Mouse (Mus musculus): ENCODE results near the gene Ankrd54.
"Not testable (repeated sequence)": the region's sequence is repeated elsewhere in the genome, so short reads cannot be mapped to it uniquely, and the experiment has no call there.

Ankrd54 gene

GRCm38 (mm10) chr15:79040501-79041416 is 21.9 kb downstream of the Ankrd54 start:
- DNase-seq = no peak

- peak; percentile 51 for DNase-seq
These were observed 23.8 kb downstream of the Ankrd54 start for GRCm38 (mm10) chr15:79038853-79039252.

DNA sequence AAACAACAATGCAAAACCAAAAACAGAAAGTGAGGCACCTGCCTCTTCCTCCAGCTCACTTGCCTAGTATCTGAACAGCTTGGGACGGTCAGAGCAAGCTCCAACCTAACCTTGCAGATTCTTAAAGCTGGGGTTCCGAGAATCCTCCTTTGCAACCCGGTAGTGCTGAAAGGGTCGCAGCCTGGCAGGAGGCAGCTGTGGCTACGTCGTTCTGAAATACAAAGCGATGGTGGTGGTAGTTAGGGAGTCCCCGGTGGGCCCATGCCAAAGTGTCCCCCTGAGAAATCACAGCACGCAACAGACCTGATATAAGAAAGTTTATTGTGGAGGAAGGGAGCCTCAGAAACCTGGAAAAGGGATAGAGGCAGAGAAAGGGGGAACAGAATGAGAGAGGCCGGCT is 24.4 kb downstream of the Ankrd54 start:
- DNase-seq = no peak

- DNase-seq = peak; percentile 76
These were observed 24.8 kb downstream of the Ankrd54 start for GRCm38 (mm10) chr15:79037913-79038328.

GRCm38 (mm10) chr15:79031908-79032307 is 30.8 kb downstream of the Ankrd54 start:
- DNase-seq = not testable (repeated sequence)

DNA sequence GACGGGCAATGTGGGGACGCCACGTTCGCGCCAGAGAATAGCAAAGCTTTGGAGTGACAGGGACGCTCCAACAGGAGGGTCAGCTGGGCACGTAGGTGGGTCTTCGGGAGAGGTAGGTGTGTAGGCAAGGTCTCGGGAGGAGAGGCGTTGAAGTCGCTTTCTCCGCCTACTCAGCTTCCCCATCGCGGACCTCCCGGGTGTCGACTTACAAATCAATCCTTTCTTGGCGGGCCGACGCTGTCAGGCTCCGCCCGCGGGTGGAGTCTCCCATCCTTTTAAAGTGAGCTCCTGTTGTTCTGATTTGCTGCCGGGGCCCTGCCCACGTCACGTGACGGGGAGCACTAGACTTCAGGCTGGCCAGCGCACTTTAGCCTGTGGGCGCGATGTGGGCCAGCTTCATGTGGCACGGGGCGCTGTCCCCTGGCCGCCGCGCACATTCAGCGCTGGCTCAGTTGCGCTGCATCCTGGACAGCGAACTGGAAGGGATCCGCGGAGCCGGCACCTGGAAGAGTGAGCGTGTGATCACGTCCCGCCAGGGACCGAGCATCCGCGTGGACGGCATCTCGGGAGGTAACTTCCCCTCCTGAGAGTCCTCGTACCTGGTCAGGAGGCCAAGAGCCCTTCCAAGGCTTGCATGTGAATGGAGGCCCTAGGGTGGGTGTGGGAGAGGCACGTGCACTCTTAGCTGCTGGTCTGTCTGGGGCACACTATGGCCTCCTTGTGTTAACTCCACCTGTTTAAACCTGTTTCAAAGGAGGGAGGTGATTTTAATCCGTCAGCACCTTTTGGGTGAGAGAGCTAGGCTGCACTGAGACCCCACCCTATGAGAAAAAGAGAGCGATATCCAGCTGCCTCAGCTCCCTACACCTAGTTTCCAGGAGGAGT is 31.9 kb downstream of the Ankrd54 start:
- peak; percentile 75 for DNase-seq

DNA sequence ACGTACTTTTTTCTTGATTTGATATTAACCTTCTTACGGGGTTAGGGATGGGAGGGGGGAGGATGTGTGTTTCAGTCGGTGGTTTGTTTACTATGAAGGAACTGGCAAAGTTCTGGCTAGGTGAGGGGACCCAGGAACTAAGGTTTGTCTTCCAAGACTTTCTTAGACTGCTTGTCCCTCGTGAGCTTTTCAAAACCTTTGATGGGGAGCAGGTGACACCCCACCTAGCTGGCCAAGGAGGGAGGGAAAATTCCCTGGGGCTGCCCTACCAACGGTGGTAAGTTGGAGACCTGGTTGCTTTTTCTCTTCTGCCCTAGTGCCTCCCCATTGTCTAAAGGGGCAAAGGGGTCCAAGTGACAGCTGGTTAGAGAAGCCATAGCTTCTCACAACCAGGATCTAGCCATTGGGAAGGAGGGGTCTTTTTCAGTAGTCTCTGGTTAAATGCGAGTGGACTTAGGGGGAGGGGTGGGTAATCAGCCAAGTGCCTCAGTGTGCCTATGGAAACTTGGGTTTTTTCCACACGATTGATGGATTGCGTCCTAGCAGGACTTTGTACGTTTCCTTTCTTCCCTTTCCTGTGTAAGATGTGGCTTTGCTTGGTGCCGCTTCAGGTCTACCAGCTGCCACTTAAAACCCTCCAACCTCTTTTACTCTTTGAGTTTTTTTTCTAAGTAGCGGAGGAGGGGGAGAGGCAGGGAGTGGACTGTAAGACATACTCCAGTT is 33.0 kb downstream of the Ankrd54 start:
- DNase-seq = no peak

DNA sequence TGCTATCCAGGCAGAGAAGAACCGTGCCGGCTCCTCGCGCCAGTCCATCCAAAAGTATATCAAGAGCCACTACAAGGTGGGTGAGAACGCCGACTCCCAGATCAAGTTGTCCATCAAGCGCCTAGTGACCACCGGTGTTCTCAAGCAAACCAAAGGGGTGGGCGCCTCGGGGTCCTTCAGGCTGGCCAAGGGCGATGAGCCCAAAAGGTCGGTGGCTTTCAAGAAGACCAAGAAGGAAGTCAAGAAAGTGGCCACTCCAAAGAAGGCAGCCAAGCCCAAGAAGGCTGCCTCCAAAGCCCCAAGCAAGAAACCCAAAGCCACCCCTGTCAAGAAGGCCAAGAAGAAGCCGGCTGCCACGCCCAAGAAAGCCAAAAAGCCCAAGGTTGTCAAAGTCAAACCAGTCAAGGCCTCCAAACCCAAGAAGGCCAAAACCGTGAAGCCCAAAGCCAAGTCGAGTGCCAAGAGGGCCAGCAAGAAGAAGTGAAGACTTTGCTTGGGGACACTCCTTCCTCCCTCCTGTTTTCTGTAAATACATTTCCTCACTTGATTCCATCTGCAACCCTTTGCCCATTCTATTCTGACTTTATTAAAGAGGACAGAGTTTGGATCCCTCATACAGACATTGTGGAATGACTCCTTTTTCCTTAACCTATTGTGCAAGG is 33.7 kb downstream of the Ankrd54 start:
- no peak for DNase-seq

DNA sequence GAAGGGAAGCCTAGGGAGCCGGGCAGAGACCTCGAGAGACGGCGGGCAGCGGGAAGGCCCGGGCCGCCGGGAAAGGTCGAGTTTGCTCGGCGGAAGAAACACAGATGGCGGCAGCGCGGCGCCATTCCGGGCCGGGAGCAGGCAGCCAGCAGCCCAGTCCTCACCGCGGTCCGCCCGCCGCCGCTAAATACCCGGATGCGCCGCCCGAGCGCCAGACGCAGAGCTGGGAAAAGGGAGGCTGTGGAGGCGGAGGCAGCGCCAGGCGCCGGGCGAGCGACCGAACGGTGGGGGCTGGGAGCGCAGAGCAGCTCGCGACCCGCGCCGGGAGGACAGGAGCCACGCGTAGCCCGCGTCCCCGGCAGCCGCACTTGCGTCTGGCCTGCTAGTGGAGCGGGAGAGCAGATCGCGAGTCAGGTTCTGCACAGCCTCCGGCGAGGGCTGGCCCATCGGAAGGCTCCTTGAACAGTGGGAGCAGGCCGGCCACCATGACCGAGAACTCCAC is 34.4 kb downstream of the Ankrd54 start, which contains the start of gene H1f0:
H1f0 (plus strand) TSS at position 214 of the 502 bp plus-strand sequence.
- peak; percentile 95 for DNase-seq

GRCm38 (mm10) chr15:79027291-79028205 is 35.1 kb downstream of the Ankrd54 start:
- no peak for DNase-seq

DNA sequence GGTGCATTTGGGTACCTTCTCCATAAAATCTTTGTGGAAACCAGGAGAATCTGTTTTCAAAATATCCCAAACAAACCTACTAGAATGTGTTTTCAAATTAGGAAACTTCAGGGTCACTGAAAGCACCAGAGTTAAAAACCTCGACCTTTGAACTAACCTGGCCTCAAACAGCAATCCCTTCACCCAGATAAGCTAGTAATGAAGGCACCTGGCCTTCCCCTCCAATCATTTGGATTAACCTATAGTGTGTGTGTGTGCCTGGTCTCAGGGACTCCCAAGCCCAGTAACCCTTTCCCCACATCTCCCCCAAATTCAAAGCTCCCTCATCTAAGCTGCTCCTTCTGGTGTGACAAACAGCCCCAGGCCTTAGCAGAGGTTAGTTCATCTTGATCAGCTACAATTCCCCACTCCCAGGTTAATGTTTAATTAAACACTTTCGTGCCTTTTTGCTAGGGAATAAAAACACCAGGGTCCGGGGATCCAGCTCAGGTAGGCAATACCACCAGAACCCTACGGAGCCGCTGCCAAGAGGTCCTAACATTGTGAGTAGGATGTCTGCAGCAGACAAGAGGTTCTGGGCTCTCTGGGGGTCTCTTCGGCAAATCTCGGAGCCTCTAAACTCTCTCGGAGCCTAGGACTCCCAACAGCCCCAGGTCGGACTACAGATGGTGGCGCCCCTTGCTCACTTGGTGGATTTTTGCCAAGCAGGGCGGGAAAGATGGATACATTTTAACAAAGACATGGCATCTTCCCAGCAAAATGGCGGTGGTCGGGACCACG is 36.0 kb downstream of the Ankrd54 start:
- DNase-seq = no peak

DNA sequence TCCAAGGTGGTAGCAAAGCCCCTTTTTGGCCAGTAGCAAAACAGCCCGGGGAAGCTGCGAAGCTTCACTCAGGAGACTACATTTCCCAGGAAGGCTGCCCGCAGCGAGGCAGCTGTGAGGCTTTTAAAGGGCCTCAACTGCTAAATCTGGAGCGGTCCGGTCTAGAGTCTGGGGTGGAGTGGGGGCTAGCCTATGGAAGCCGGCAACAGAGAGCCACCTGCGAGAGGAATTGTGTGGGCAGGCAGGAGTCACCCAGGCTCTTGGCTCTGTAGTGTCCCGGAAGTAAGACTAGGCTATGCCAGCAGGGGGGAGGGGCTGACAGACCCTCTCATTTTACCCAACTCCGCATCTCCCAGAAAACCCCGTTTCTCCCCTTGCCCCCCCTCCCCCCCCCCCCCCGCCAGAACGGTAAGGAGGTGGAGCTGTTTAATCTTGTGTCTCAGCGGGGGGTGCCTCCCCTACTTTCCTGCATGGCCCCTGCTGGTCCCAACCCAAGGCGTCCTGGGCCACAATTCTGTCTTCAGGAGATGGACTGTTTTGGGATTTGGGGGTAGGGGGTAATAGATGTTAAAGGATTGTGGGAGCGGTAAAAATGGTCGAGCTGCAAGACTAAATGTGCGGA is 36.9 kb downstream of the Ankrd54 start:
- no peak for DNase-seq

GRCm38 (mm10) chr15:79023366-79023765 is 39.3 kb downstream of the Ankrd54 start:
- no peak for DNase-seq

GRCm38 (mm10) chr15:79022671-79023230 is 39.9 kb downstream of the Ankrd54 start:
- DNase-seq = no peak

- no peak for DNase-seq
These were observed 43.8 kb downstream of the Ankrd54 start for GRCm38 (mm10) chr15:79018886-79019285.

- no peak for DNase-seq
These were observed 44.5 kb downstream of the Ankrd54 start for GRCm38 (mm10) chr15:79018191-79018590.

- no peak for DNase-seq
These were observed 49.3 kb downstream of the Ankrd54 start for GRCm38 (mm10) chr15:79013382-79013781.

GRCm38 (mm10) chr15:79011550-79011949 is 51.1 kb downstream of the Ankrd54 start:
- DNase-seq = no peak

DNA sequence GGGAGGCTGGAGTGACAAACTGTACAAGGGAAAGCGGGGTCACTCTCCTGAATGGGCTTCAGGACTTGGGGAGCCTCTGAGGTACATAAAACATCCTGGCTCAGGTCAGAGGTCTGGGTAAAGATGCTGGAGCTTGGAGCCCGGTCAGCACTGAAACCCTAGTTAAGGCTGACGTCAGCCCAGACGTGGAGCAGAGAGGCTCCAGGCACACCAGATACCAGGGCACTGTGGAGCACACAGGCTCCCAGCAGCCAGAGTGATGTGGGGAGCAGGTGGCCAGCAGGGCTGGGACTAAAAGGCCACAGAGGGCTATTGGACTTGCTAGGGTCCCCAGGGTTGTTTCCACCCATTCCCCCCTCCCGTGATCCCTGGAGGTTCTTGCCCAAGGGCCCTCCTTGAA is 53.0 kb downstream of the Ankrd54 start:
- DNase-seq = no peak

All from right cerebral cortex, postnatal 4 days (tissue).